Mouse (Mus musculus) liver, embryonic 18 days (tissue): ENCODE data around the gene Pold4. TPM values are rescaled to one million over a fixed set of nuclear protein-coding genes. Genes with fewer than 3 reads are reported as not detected.

ENCODE experiments used
- polyA plus RNA-seq: library from polyadenylated mRNA; depleted of rRNA; stranded (reverse); fragments of >200 nt; gene quantifications from 2 replicates; pipeline ENCODE4 v1.2.3, GENCODE M21; 2012; rRNA removed

Pold4 gene
- polyA plus RNA-seq: 34.3 and 34.5 TPM in 2 replicates

GRCm38 (mm10) chr19:4231253-4232185, at the start of gene Pold4:
TSS of gene Pold4 (plus strand) at chr19:4231899.

GRCm38 (mm10) chr19:4190831-4191334, 40.8 kb upstream of the Pold4 start, which contains the start of gene Tbc1d10c:
TSS of gene Tbc1d10c (minus strand) at chr19:4191284.

DNA sequence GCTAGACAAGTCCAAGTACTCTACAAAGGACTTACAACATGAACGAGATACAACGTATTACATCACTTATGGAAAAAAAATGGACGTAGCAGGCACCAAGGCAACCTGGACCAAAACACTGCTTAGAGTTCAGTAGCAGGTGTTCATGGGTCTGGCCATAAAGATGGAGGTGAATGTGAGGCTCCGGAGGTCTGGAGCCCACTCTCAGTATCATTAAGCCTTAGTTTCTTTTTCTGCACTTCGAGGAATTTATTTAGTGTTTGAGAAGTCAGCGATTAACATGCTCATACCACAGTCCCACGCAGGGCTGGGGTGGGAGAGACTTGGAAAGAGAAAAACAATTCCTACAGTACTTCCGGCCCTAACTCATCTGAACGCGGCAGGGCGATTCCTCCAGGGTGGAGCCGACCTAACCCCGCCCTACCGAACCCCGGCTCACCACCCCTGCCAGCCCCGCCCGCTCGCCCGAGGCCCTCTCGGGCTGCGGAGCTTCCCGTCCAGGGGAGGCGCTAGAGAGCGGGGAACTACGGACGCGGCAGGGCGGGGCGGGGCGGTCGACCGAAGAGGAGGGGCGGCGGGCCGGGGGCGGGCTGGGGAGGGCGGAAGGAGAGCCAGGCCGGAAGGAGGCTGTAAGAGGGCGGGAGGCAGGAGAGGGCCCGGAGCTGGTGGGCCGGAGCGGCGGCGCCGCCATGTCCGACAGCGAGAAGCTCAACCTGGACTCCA, 40.0 kb upstream of the Pold4 start, which contains the start of gene Ppp1ca:
Ppp1ca (plus strand) TSS at position 538 of the 723 bp plus-strand sequence.

DNA sequence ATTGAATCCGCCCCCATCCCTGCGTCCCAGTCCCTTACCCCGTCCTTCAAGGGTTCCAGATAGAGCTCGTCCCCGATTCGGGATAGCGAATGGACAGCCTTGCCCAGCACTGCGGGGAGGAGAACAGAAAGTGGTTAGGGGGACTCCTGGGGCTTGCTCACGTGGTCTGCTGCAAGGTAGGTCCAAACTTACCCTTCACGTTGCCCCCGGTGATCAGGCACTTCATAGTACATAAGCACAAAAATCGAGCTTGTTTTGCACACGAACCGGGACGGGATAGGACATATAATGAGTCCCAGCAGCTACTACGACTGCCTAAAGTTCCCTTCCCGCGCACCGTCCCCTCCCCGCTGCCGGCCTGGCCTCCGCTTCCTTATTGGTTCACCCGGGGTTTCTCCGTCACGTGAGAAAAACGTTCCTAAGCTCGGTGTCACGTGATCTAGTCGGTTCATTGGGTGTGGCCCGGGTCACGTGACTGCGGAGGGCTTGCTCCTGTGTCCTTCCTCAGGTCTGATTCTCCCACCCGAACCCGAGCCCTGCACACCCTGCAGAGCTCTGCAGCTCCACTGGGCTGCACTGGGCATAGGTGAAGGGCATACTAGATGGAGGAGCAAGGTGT, 30.3 kb upstream of the Pold4 start, which contains the start of gene Rad9a:
Rad9a (minus strand) TSS at position 372 of the 619 bp plus-strand sequence.

DNA sequence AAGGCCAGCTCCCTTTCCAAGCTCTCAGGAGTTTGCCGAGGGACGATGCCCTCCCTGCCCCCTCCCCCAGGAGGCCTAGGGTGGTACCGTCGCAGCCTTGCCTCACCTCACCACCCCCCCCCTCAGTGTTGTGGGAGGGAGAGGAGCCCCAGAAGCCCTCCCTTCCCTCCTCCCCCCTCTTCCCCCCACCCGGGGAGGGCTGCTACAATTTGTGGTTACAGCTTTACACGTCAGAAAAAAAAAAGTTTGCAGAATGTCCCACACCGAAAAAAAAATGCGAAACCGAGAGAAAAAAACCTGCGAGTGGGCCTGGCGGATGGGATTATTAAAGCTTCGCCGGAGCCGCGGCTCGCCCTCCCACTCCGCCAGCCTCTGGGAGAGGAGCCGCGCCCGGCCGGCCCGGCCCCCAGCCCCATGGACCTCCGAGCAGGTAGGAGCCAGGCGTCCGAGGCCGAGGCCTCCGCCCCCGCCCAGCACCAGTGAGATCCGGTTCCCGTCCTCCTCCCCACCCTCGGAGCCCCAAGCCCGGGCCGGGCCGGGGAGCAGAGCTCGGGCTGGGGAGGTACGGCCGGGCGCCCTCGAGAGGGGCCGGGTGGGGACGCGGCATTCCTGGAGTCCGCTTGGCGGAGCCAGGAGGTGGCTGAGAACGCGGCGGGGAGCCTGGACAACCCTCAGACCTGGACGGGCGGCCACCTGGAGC, 17.5 kb upstream of the Pold4 start, which contains the start of the genes Clcf1 and AC109138.7:
Clcf1 (plus strand) TSS at position 168 of the 700 bp plus-strand sequence.
AC109138.7 (plus strand) TSS at position 287 of the 700 bp plus-strand sequence.

DNA sequence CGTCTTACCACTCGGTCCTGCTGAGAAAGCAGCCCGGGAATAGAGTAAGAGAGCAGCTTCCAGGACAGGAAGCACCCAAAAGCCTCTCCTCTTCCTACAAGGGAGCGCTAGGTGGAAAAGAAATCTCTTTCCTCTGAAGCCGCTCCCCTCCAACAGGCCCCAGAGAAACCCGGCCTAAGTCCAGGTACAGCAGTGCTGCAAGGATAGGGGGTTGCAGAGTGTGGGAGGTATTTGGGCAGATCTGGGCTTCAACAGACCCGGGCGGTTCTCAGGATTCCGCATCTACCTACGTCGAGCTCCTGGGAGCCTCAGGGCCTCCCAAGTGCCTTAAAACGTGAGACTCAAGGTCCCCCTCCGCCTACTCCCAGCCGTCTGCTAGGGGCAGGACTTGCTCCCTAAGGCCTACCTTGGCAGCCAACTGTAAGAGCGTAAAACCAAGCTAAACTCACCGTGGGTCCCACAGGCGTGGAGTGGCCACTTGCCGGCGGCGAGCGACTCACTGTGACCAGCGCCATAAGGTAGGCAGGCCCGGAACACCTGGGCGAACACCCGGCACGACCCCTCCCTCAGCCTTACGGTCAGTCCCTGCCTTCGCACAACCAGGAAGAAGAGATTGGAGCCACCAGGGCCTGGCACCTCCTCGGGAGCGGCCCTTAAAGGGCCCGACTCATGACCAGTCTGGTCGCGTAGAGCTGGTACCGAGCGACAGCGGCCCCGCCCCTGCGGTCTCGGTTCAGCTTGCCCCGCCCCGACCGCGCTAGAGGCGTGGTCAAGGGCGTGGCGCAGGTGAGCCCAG, 37.1 kb downstream of the Pold4 start, which contains the start of gene Ssh3:
Ssh3 (minus strand) TSS at position 615 of the 796 bp plus-strand sequence.

GRCm38 (mm10) chr19:4282898-4283553, 51.3 kb downstream of the Pold4 start, which contains the start of gene Ankrd13d:
TSS of gene Ankrd13d (minus strand) at chr19:4283137.

Other genes starting within 250 kb of the Pold4 start
- gene Acy3, start 245.3 kb upstream of the Pold4 start, polyA plus RNA-seq: 11.6 and 14.0 TPM in 2 replicates
- not detected in 2 replicates for gene Tbx10, start 239.1 kb upstream of the Pold4 start, polyA plus RNA-seq
- 2.2 and 2.5 TPM in 2 replicates for gene Nudt8, start 231.3 kb upstream of the Pold4 start, polyA plus RNA-seq
- 0.61 and 0.75 TPM in 2 replicates for gene Gm49405, start 231.3 kb upstream of the Pold4 start, polyA plus RNA-seq
- 1.7 and 2.2 TPM in 2 replicates for gene Doc2g, start 228.6 kb upstream of the Pold4 start, polyA plus RNA-seq
- gene Ndufv1, start 219.1 kb upstream of the Pold4 start, polyA plus RNA-seq: 80.0 and 84.9 TPM in 2 replicates
- gene Gstp1, start 193.9 kb upstream of the Pold4 start, polyA plus RNA-seq: 320 and 356 TPM in 2 replicates
- gene Gstp2, start 185.9 kb upstream of the Pold4 start, polyA plus RNA-seq: 5.6 and 7.9 TPM in 2 replicates
- gene Gstp3, start 172.3 kb upstream of the Pold4 start, polyA plus RNA-seq: 225 and 276 TPM in 2 replicates
- 0.32 and 0.84 TPM in 2 replicates for gene Cabp2, start 150.3 kb upstream of the Pold4 start, polyA plus RNA-seq
- gene Cdk2ap2, start 134.7 kb upstream of the Pold4 start, polyA plus RNA-seq: 72.2 and 73.8 TPM in 2 replicates
- 13.3 and 16.3 TPM in 2 replicates for gene Pitpnm1, start 131.9 kb upstream of the Pold4 start, polyA plus RNA-seq
- 35.5 and 43.9 TPM in 2 replicates for gene Aip, start 106.0 kb upstream of the Pold4 start, polyA plus RNA-seq
- gene Gpr152, start 92.1 kb upstream of the Pold4 start, polyA plus RNA-seq: not detected in 2 replicates
- 0.22 and 0.31 TPM in 2 replicates for gene Cabp4, start 87.9 kb upstream of the Pold4 start, polyA plus RNA-seq
- gene Coro1b, start 83.3 kb upstream of the Pold4 start, polyA plus RNA-seq: 80.4 and 82.0 TPM in 2 replicates
- 21.9 and 27.1 TPM in 2 replicates for gene Ptprcap, start 78.3 kb upstream of the Pold4 start, polyA plus RNA-seq
- 14.6 and 16.1 TPM in 2 replicates for gene Rps6kb2, start 68.5 kb upstream of the Pold4 start, polyA plus RNA-seq
- gene Carns1, start 56.4 kb upstream of the Pold4 start, polyA plus RNA-seq: 2.3 and 2.4 TPM in 2 replicates
- gene Tbc1d10c, start 40.6 kb upstream of the Pold4 start, polyA plus RNA-seq: 9.0 and 11.5 TPM in 2 replicates
- gene Ppp1ca, start 39.8 kb upstream of the Pold4 start, polyA plus RNA-seq: 176 and 177 TPM in 2 replicates
- 13.6 and 14.5 TPM in 2 replicates for gene Rad9a, start 30.2 kb upstream of the Pold4 start, polyA plus RNA-seq
- gene Clcf1, start 17.7 kb upstream of the Pold4 start, polyA plus RNA-seq: 2.0 and 2.2 TPM in 2 replicates
- not detected in 2 replicates for gene AC109138.7, start 17.5 kb upstream of the Pold4 start, polyA plus RNA-seq
- 7.4 and 8.0 TPM in 2 replicates for gene Ssh3, start 37.3 kb downstream of the Pold4 start, polyA plus RNA-seq
- 2.0 and 2.2 TPM in 2 replicates for gene Ankrd13d, start 51.2 kb downstream of the Pold4 start, polyA plus RNA-seq
- gene Grk2, start 74.3 kb downstream of the Pold4 start, polyA plus RNA-seq: 35.7 and 42.3 TPM in 2 replicates
- 17.7 and 20.3 TPM in 2 replicates for gene Kdm2a, start 166.4 kb downstream of the Pold4 start, polyA plus RNA-seq
- gene Rhod, start 207.5 kb downstream of the Pold4 start, polyA plus RNA-seq: 7.2 and 8.4 TPM in 2 replicates
- gene Syt12, start 245.5 kb downstream of the Pold4 start, polyA plus RNA-seq: 0.09 and 0.16 TPM in 2 replicates